Mouse (Mus musculus) hindbrain, postnatal 0 days (tissue): Measurements from ENCODE around the gene Rab1a. TPM values are rescaled to one million over a fixed set of nuclear protein-coding genes. Genes with fewer than 3 reads are reported as not detected.
"Not testable (repeated sequence)": the region's sequence is repeated elsewhere in the genome, so short reads cannot be mapped to it uniquely, and the experiment has no call there.

Experiments used
- ATAC-seq: fragments of 200-750 bp; cut with Nextera tagmentation; 2 replicates; pipeline ENCODE4 v1.8.0; 2017; ENCODE audit warnings: mild to moderate bottlenecking, moderate TSS enrichment, moderate library complexity
- DNase-seq: peaks from one replicate; pipeline ENCODE4 v3.0.0-alpha.2; 2015; ENCODE audit warnings: low spot score
- H3K27ac ChIP-seq: fragments of 300-500 bp; sonication (generic); 2 replicates; pipeline ENCODE4 v1.5.1; 2014; ENCODE audit warnings: mild to moderate bottlenecking
- H3K27me3 ChIP-seq: fragments of 300-500 bp; sonication (generic); 2 replicates; pipeline ENCODE4 v1.6.1; 2014; ENCODE audit warnings: low read length, mixed read lengths; ENCODE audit not compliant: insufficient read depth
- H3K36me3 ChIP-seq: fragments of 300-500 bp; sonication (generic); 2 replicates; pipeline ENCODE4 v1.6.1; 2014; ENCODE audit warnings: low read length, mixed read lengths; ENCODE audit not compliant: insufficient read depth
- H3K4me1 ChIP-seq: fragments of 300-500 bp; sonication (generic); 2 replicates; pipeline ENCODE4 v1.6.1; 2014; ENCODE audit warnings: antibody characterized with exemption, low read length, mixed read lengths; ENCODE audit not compliant: insufficient read depth
- H3K4me2 ChIP-seq: fragments of 300-500 bp; sonication (generic); 2 replicates; pipeline ENCODE4 v1.6.1; 2014; ENCODE audit warnings: low read depth, mild to moderate bottlenecking, low read length, moderate library complexity, mixed read lengths
- H3K4me3 ChIP-seq: fragments of 300-500 bp; sonication (generic); 2 replicates; pipeline ENCODE4 v1.5.1; 2014; ENCODE audit warnings: low read length
- H3K9ac ChIP-seq: fragments of 300-500 bp; sonication (generic); replicated peaks from 2 replicates; pipeline ENCODE4 v1.6.1; 2014; ENCODE audit warnings: mild to moderate bottlenecking, low read length, moderate library complexity, mixed read lengths
- H3K9me3 ChIP-seq: fragments of 300-500 bp; sonication (generic); 2 replicates; pipeline ENCODE4 v1.6.1; 2016; ENCODE audit warnings: low read length, mixed read lengths
- CTCF ChIP-seq: IDR thresholded peaks from 2 replicates; pipeline ENCODE4 v1.5.1; 2016; ENCODE audit warnings: antibody characterized with exemption, control low read depth, low read depth
- WGBS: fragments of 180-500 bp; shearing (Covaris S2); extraction: QIAGEN DNeasy Blood & Tissue Kit; methylation state at CpG from one replicate; pipeline ENCODE4 v1.1.7; 2014; 5-methylcytosine and 5-hydroxymethylcytosine counted together
- polyA plus RNA-seq: library from polyadenylated mRNA; unstranded; fragments of >200 nt; fragmentation: Nextera tagmentation; extraction: Ambion mirVana; gene quantifications from 2 replicates; pipeline ENCODE4 v1.2.1, GENCODE M21; 2015
- total RNA-seq: library from RNA; depleted of rRNA; stranded (reverse); fragments of >200 nt; gene quantifications from 2 replicates; pipeline ENCODE4 v1.2.3, GENCODE M21; 2014; rRNA removed

Gene Rab1a
- 92.4 and 100 TPM in 2 replicates for total RNA-seq
- 310 TPM in 2 replicates for polyA plus RNA-seq

DNA sequence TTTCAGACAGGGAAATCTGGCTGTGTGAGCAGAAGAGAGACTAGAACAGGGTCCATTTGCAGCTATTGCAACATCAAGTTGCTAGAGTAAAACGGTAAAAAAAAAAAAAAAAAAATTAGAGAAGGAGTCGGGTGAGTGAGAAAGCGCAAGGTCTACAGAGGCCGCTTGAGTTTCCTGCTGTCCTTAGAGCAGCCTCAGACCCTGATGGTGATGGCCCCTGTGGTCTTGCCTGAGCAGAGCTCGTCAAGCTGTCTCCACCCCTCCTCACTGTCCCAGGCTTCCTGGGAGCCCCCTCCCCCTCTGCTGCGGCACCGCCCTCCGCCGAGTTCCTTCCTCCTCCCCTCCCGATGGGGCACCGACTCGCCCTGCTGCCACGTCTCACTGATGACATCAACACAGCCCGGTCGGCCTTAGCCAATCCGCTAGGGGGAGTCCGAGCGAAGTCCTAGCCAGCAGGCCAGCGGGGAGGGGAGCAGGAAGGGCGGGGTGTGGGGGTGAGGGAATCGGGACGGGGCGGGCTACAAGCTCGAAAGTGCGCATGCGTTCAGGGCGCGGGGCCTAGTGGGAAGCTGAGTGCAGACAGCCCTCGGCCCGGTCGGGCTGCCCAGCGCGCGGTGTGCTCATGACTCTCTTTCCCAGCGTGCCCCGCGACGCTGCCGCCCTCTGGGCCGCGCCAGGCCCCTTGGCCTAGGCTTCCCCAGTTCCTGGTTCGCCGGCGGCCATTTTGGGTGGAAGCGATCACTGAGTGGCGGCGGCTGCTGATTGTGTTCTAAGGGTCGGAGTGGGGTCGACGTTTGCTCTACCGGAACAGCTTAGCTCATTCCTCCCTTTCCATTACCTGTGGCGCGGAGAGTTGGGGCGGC lies at the start of gene Rab1a:
Rab1a (plus strand) TSS at position 720 of the 863 bp plus-strand sequence.
- Histone ChIP-seq H3K27me3 (no peaks in the 10 kb centered on the region), H3K9me3 (no peaks in the 10 kb centered on the region), H3K4me2 (peak within 1 kb of the TSS; percentile 85), H3K27ac (peak within 1 kb of the TSS; percentile 99), H3K4me1 (peaks cover 13% of the 10 kb centered on the region; the same call in 1 of the 2 replicates), H3K4me3 (peak within 1 kb of the TSS; percentile 60), H3K36me3 (no peaks in the 10 kb centered on the region), H3K9ac (peak within 1 kb of the TSS; percentile 93)
- ATAC-seq (peak; percentile 98), DNase-seq (peak; percentile 100)
- TF ChIP-seq CTCF, result peak; percentile 88
- under 1% methylated on average over 51 of the region's 54 CpGs for WGBS

DNA sequence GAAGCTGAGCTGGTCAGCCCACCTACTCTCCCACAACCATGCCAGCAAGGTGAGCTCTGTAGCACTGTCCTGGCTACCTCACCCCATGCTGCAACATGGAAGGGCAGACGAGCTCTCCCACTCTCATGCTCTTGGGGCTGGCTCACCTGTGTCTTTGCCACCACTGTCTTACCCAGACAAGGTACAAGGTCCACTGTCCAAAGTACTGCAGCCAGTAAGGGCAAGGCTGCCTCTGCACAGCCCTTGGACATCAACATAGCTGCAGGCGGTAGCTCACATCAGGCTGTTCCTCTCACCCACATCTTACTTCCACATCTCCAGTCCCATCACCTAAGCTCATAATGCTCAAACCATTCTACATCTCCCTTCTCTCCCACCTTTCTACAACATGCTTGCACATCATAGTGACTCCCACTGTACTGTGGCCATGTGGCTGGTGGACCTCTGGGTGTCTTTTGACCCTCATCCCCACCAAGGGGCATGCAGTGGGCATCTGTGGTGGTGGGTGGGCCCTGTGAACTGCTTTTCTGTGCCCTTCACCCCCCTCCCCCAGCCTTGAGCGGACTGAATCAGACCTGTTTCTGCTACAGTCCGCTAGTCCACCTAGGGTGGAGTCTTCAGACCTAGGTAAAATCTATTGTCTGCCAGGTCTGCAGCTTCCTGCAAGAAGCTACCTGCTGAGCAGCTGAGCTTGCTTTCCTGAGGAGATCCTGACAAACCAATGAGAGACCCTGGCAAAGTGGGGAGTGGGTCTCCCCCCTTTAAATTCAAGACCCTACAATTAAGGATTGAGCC lies 48.9 kb upstream of the Rab1a start:
- Histone ChIP-seq H3K27ac (no peak overlapping the region), H3K4me2 (no peak overlapping the region), H3K4me3 (no peak overlapping the region), H3K36me3 (no peaks in the 10 kb centered on the region), H3K4me1 (no peaks in the 10 kb centered on the region), H3K9ac (no peak overlapping the region), H3K9me3 (peaks cover 6% of the 10 kb centered on the region), H3K27me3 (no peaks in the 10 kb centered on the region)
- WGBS, result 84% methylated on average over 4 of the region's 4 CpGs
- no peak for ATAC-seq
- TF ChIP-seq CTCF, result no peak
- no peak for DNase-seq

DNA sequence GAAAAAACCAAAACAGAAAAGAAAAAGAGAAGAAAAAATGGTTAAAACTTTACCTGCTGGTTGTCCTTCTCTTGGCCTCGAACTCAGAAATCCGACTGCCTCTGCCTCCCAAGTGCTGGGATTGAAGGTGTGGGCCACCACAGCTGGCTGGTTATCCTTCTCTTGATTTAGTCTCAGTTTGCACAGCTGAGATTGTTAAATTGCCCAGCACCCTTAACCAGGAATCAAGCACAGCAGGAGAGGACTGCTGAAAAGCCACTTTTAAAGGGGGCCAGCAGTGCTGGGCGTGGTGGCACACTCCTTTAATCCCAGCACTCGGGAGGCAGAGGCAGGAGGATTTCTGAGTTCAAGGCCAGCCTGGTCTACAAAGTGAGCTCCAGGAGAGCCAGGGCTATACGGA lies 47.7 kb upstream of the Rab1a start:
- not testable (repeated sequence) for H3K9ac ChIP-seq, H3K36me3 ChIP-seq, H3K4me2 ChIP-seq, DNase-seq, ATAC-seq, H3K4me1 ChIP-seq, H3K9me3 ChIP-seq, H3K27ac ChIP-seq, H3K4me3 ChIP-seq, H3K27me3 ChIP-seq
- 93% methylated on average over 5 of the region's 5 CpGs for WGBS

DNA sequence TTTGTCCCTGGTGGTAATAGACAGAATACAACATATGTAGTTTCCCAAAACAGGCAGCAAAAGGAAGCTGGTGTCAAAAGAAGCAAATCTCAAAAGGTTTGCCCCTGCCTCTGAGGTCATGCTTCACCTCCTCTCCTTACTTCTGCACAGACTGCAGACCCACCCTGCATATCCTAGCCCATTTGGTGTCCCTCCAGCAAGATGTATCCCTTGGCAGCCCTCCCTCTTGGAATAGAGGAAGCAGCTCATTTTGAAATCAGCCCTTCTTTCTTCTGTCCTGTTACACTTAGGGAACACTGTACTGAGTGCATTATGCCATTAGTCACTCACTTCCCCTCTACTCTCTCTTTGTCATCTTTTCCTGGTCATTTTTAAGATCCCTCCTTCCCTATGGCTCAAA lies 42.4 kb upstream of the Rab1a start:
- no peak overlapping the region for H3K9ac ChIP-seq
- H3K4me1 ChIP-seq, result no peaks in the 10 kb centered on the region
- H3K36me3 ChIP-seq, result no peaks in the 10 kb centered on the region
- no peaks in the 10 kb centered on the region for H3K27me3 ChIP-seq
- no peak overlapping the region for H3K4me2 ChIP-seq
- DNase-seq, result no peak
- H3K27ac ChIP-seq, result no peak overlapping the region
- ATAC-seq, result no peak
- H3K4me3 ChIP-seq, result no peak overlapping the region
- H3K9me3 ChIP-seq, result no peaks in the 10 kb centered on the region
- no peak for TF ChIP-seq CTCF

DNA sequence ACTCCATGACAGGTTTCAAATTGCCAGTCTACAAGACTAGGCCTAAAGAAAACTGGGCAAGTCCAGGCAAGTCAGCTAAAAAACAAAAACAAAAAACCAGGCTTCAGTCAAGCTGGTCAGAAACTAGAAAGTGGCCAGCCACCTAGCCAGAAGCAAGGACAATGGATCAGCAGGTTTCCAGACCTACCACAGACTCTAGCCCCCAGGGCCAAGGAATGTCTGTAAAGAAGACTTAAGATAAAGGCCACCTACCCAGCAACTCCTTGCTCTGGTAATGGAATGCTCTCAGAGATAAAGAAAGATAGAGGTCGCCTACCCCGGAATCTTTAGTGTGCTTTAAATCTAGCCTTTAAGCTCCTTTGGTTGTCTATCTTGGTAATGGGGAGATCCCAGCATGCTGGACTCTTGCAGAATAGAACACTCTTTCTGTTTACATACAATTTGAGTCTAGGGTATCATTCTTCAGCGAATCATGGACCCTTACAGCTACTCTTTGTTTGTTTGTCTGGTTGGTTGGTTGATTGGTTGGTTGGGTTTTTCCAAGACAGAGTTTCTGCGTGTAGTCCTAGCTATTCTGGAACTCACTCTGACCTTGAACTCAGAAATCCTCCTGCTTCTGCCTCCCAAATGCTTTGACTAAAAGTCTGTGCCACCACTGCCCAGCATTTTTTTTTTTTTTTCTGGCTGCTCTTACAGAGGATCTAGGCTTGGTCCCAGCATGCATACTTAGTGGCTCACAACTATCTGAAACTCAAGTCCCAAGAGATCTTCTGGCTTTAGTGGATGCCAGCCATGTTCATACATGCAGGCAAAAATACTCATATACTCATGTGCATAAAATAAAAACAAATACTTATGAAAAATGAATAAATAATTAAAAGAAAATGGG lies 36.0 kb upstream of the Rab1a start:
- H3K27ac ChIP-seq, result no peak overlapping the region
- 53% methylated on average over 4 of the region's 4 CpGs for WGBS

DNA sequence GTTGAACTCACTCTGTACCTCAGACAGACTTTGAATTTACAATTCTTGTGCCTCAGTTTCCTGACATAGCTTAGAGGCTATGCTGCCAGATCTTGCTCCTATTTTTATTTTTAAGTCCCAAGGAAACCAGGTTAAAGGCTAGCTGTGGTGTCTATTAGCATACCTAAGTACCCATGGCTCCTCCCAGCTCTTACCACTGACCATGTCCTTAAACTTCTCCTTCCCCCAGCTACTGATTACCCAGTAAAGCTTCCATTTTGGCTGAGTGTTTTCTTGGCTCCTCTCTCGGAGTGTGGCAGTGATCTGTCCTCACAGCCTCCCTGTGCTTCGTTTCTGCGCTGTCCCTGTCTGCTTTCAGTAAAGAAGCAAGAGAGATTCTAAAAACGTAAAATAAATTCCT lies 35.2 kb upstream of the Rab1a start:
- Histone ChIP-seq H3K9me3 (no peaks in the 10 kb centered on the region), H3K4me2 (no peak overlapping the region), H3K4me3 (no peak overlapping the region), H3K27ac (no peak overlapping the region), H3K36me3 (no peaks in the 10 kb centered on the region), H3K9ac (no peak overlapping the region), H3K27me3 (no peaks in the 10 kb centered on the region), H3K4me1 (no peaks in the 10 kb centered on the region)
- 85% methylated on average over 4 of the region's 4 CpGs for WGBS
- DNase-seq (no peak), ATAC-seq (no peak)
- TF ChIP-seq CTCF, result no peak

More for the DNA sequence above, 36.0 kb upstream of the Rab1a start:
- no peak for TF ChIP-seq CTCF
- Histone ChIP-seq H3K36me3 (no peaks in the 10 kb centered on the region), H3K4me3 (no peak overlapping the region), H3K4me2 (no peak overlapping the region), H3K9ac (no peak overlapping the region), H3K4me1 (no peaks in the 10 kb centered on the region), H3K9me3 (no peaks in the 10 kb centered on the region), H3K27me3 (no peaks in the 10 kb centered on the region)
- no peak for ATAC-seq
- DNase-seq, result no peak

DNA sequence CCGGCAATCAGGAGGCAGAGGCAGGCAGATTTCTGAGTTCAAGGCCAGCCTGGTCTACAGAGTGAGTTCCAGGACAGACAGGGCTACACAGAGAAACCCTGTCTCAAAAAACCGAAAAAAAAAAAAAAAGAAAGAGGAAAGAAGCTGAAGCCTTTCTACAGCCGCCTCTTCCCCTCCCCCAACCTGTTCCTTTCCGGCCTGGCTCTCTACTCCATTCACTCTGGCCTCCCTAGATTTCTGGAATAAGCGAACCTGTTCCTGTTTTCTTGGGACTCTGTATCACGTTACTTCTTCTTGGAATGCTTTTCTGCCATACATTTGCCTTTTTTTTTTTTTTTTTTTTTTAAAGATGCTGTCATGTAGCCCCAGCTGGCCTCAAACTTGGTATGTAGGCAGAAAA lies 34.8 kb upstream of the Rab1a start:
- DNase-seq, ATAC-seq, H3K9me3 ChIP-seq, H3K27me3 ChIP-seq, H3K9ac ChIP-seq, H3K36me3 ChIP-seq, H3K4me3 ChIP-seq, H3K4me2 ChIP-seq, H3K4me1 ChIP-seq, H3K27ac ChIP-seq: not testable (repeated sequence)
- WGBS, result 81% methylated on average over 6 of the region's 6 CpGs
